Mouse (Mus musculus): ENCODE measurements around the gene Dgkg.

Dgkg gene

DNA sequence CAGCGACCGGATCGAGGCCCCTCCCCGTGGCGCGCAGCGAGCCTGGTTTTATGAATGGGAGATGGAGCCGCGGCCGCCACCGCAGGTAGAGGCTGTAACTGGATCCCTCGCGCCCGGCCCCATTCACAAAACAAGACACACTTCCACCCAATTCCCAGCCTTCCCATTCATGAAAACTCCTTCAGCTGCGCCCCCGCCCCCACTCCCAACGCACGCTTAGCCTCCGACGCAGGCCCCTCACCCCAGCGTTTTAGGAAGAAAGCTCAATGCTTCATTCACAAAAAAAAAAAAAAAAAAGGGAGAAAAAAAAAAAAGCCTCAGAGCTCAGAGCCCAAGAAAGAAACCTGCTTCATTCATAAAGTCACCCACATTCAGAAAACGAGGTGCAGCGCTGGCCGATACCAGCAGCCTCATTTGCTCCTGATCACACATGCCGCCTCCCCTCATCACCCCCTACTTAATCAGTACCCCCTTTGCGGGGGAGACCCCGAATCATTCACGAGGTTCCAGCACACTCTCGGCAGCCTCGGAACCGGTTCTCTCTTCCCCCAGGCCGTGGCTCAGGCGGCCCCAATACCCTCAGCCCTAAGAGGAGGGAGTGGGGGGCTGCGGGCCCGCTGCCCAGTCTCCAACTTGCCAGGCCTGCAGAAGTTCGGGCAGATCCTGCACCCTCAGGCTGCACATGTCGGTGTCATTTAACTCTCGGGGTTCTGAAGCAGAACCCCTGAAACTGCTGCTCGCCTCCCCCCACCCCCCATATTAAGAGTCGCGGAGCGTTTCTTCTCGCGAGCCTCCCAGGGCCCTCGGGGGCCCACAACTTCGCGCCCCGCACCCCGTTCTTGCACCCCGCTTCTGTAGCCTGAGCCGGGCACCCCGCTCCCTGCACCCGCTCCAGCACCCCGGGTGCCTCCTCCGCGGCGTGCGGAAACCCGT lies 218.3 kb downstream of the Dgkg start:
- DNase-seq (ENCODE audit: low spot score in 2 of 2) = peak; percentile 48 to 50

GRCm38 (mm10) chr16:22436106-22436505 lies 220.9 kb downstream of the Dgkg start:
- no peak for DNase-seq (ENCODE audit: low spot score in 2 of 2)

DNA sequence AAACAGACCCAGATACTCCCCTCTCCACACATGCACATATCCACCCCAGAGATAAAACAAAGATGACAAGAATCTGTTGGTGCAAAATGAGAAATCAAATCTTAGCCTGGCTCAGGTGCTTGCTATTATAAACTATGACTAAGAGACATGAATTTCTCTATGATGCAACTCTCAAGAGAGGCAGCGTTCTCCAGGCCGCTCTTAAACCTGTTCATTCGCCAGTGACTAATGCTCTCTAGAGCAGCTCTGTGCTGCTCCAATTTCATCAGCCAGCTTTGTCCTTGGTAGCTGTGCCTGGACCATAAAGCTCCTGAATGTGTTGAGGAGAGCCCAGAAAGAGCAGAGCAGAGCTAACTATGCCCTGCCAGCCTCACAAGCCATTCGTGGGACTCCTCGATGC lies 222.5 kb downstream of the Dgkg start:
- no peak for DNase-seq (ENCODE audit: low spot score in 2 of 2)

DNA sequence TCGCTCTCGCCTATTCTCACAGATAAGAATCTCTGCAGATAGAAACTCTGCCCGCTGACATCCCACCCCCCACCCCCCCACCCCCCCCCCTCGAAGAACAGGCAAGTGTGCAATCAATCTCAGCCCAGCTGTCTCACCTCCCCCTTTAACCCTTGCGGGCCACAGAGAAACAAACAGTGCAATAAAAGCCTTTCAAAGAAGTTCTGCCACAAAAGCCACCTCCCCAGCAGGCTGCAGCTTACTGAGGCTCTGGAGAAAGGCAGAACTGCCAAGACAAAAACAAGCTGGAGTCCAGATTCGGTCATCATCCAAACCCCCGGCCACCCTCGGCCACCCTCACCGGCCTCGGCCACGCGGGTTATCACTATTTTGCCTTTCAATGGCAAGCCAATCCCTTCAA lies 223.1 kb downstream of the Dgkg start:
- DNase-seq (ENCODE audit: low spot score in 2 of 2) = no peak

DNA sequence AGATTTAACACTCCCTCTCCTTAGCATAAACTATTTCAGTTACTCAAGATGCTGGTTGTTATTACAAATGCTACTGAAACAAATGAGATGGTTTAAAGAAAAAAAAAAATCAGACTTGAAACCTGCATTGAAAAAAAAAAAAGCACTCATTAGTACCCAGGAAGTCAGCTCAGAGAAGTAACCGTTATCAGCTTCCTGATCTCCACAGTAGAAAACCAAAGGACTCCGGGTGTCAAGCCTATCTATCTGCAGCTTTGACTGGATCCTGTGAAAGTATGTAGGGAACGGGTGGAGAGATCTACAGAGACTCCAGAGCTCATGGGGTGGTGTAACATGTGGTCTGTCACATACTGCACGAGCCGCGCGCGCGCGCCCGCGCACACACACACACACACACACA lies 225.2 kb downstream of the Dgkg start:
- DNase-seq (ENCODE audit: low spot score in 2 of 2) = no peak

DNA sequence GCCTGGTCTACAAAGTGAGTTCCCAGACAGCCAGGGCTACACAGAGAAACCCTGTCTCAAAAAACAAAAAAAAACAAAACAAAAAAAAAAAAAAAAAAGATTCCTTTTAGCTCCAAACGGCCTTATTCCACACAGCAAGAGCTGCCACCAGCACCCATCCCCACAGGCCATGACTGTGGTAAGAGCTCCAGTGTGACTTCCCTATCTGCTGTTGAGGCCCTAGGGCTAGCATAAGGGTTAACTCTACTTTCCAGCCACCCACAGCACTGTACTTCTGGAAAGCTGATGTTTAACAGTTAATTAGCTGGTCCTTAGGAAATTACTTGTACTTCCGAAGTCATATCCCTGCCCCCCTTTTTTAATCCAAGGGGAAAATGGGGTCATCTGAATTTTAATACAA lies 225.7 kb downstream of the Dgkg start:
- no peak for DNase-seq (ENCODE audit: low spot score in 2 of 2)

DNA sequence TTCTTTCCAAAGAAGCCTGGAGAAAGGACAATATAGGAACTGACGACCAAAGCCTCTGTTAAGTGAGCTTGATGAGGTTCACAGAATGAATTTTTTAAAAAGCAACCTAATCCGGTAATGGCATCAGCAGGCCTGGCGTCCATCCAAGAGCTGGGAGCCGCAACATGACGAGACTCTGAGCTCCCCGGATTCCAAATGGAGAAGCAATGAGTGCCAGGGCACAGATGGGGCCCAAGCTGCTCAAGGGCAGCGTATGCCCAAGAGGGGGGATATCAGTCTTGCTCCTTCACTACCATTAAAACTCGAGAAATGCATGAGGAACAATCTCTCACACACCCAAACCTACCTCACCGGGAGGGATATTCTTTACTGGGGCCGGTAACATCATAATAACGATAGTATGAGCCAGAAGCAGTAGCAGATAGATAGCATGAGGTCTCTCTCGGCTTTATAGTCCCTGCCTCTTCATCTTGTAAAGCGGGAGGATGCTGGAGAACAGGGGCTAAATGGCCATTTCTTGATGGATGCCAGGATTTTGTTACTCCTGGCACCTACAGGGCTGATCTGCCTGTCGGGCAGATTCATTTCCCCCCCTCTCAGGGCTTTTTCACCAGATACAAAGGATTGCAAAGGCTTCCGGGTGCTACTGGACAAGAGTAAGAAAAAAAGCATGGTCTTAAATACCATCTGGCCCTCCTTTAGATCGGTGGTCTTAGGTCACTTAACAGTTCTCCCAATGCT lies 226.6 kb downstream of the Dgkg start:
- peak in 1 of 2 experiments; percentile 52 for DNase-seq (ENCODE audit: low spot score in 2 of 2)

DNA sequence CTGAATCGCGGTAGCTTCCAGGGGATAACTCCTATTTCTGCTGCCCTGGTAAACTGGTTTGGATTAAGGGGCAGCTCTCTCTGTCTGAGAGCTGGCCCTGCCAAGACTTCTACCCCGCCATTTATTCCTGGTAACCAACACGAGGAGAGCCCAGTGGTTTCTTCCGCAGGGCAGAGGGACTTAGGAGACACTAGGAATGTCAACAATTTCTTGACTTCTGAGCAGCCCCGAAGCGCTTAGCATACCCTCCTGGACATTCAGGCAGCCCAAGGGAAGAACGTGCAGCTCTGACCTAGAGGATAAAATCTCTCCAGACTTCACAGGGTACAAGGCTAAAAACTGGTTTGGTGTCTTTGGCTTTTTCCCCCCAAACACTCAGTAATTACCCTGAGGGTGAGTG lies 227.6 kb downstream of the Dgkg start:
- no peak for DNase-seq (ENCODE audit: low spot score in 2 of 2)

DNA sequence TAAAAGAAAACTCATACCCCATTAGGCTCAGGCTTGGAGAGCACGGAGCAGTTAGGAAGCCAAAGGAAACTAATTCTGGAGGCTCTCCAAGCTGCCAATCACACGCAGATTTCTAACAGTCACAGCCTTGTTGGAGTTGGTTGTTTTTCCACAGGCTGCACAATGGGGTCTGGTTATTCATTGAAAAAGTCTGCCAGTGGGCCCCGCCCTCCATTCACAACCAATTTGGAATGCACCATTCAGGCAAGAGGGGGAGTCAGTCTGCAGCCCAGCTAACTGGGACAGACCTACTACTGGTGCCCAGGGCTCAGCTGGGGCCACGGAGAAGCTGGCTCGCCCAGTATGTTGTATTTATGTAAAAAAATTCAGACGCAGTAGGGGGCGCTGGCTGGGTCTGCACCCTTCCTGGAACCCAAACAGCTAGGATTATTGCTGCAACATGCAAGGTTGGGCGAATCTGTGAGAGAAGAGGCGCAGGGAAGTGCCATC lies 228.1 kb downstream of the Dgkg start:
- peak in 1 of 2 experiments; percentile 66 for DNase-seq (ENCODE audit: low spot score in 2 of 2)

DNA sequence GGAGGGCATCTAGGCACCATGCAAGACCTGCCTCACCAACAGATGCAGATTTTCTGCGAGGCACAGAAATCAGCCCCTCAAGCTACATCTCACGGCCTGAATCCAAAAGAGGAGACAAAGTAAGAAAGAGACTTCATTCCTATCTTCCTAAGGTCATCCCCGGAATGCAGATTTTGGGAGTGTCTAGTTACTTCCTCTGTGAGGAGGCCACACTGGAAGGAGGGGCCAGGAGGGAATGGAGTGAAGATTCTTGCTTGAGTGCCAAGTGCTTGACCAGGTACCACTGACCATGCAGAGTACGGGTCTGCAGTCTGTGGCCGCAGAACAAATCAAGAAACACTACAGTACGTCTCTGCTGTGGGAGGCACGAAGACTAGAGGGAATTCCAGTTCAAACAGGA lies 230.2 kb downstream of the Dgkg start:
- DNase-seq (ENCODE audit: low spot score in 2 of 2) = no peak

DNA sequence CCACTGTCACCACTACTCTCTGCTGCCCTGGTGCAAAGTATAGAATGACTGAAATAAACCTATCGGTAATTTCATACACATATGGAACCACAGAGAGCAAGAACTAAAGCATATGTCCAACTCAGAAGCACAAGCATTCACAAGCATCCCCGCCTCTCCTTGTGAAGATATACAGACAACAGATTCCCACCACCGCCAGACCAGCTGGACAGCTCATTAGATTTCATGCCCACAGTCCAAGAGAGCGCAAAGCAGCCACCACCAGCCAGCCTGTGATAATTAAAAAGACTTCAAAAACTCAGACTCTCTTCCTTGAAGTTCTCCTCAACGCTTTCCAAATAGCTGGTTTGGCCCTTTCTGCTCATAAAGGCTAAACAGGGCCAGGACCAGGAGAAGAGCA lies 234.8 kb downstream of the Dgkg start:
- no peak for DNase-seq (ENCODE audit: low spot score in 2 of 2)

All from frontal cortex, postnatal 25 days (tissue).